Mouse (Mus musculus) liver, embryonic 13.5 days (tissue): ENCODE data around the gene Tnni3. TPM values are rescaled to one million over a fixed set of nuclear protein-coding genes. Genes with fewer than 3 reads are reported as not detected.

Experiments
- polyA plus RNA-seq: library from polyadenylated mRNA; unstranded; fragments of >200 nt; fragmentation: Nextera tagmentation; extraction: Ambion mirVana; gene quantifications from 2 replicates; pipeline ENCODE4 v1.2.1, GENCODE M21; 2015

Tnni3 gene
- polyA plus RNA-seq, 1 experiment from 2014 or later: 1.1 TPM

Other genes with a start within 250 kb of the Tnni3 start
- gene Ncr1, start 186.5 kb downstream of the Tnni3 start, polyA plus RNA-seq: not detected in 2 replicates
- 4.3 and 4.6 TPM in 2 replicates for gene Gp6, start 126.5 kb downstream of the Tnni3 start, polyA plus RNA-seq
- 7.7 and 7.9 TPM in 2 replicates for gene Rdh13, start 78.6 kb downstream of the Tnni3 start, polyA plus RNA-seq
- gene Eps8l1, start 63.6 kb downstream of the Tnni3 start, polyA plus RNA-seq: 1.4 TPM in 2 replicates
- 17.1 and 18.8 TPM in 2 replicates for gene Ppp1r12c, start 22.5 kb downstream of the Tnni3 start, polyA plus RNA-seq
- gene Tnnt1, start 7.8 kb downstream of the Tnni3 start, polyA plus RNA-seq: 13.2 and 13.4 TPM in 2 replicates
- 0.13 and 0.24 TPM in 2 replicates for gene Dnaaf3, start 8.2 kb upstream of the Tnni3 start, polyA plus RNA-seq
- 0.39 and 0.46 TPM in 2 replicates for gene Syt5, start 23.3 kb upstream of the Tnni3 start, polyA plus RNA-seq
- gene Ptprh, start 79.8 kb upstream of the Tnni3 start, polyA plus RNA-seq: not detected in 2 replicates
- 22.6 and 25.1 TPM in 2 replicates for gene Tmem86b, start 107.2 kb upstream of the Tnni3 start, polyA plus RNA-seq
- gene Ppp6r1, start 134.8 kb upstream of the Tnni3 start, polyA plus RNA-seq: 5.7 and 7.1 TPM in 2 replicates
- gene Hspbp1, start 160.8 kb upstream of the Tnni3 start, polyA plus RNA-seq: 77.8 and 83.4 TPM in 2 replicates
- gene Brsk1, start 166.4 kb upstream of the Tnni3 start, polyA plus RNA-seq: 0.08 and 0.10 TPM in 2 replicates
- 0.09 and 0.15 TPM in 2 replicates for gene Tmem150b, start 201.0 kb upstream of the Tnni3 start, polyA plus RNA-seq
- 61.6 and 63.9 TPM in 2 replicates for gene Kmt5c, start 215.9 kb upstream of the Tnni3 start, polyA plus RNA-seq
- 98.6 and 105 TPM in 2 replicates for gene Cox6b2, start 228.9 kb upstream of the Tnni3 start, polyA plus RNA-seq
- not detected in 2 replicates for gene Fam71e2, start 247.1 kb upstream of the Tnni3 start, polyA plus RNA-seq